14 mouse cellular contexts compared by ENCODE assay signal in the genomic region with DNA sequence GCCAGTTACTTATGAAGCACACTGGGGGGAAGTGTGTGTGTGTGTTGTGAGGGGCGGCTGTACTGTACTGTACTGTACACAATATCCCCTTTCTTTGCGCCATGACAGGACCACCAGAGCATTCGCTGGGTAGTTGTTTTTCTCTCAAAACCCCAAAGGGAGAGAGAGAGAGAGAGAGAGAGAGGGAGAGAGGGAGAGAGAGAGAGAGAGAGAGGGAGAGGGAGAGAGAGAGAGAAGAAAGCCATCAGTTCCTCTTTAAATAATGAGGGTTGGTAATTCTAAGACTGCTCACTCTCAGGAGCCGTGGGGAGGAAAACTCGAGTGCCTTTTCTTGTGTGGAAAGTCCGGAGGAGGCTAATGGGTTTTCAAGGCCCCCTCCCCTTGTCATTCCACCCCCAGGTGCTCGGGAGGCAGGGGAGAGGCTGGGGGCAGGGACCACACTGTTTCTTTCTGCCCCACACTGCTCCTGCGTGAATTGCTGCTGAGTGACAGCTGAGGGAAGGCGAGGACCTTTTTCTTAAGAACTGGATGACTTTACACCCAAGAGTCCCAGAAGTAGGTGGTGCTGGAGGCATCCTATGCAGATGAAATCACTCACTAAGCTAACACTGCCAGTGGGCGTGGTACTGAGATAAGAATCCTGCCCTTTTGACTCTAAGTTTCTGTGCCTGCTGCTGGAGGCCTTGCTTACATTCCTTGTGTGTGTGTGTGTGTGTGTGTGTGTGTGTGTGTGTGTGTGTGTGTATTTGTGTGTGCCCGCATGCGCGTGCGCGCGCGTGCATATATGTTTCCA. TPM values are rescaled to one million over a fixed set of nuclear protein-coding genes. Genes with fewer than 3 reads are reported as not detected.
DNase-seq lines count a peak whose midpoint lies in the region; ATAC-seq and TF ChIP-seq lines count a peak whose summit lies in the region.
"Had no signal": no experiment of that assay in that cellular context is flagged by ENCODE, and none has a peak within 500 bp of the region (broad histone marks: within the 10 kb centered on the region; RNA-seq: fewer than 3 reads in every experiment).

No protein-coding gene starts in this region.

- 66% methylated on average over 17 of the region's 17 CpGs for WGBS in hindbrain, embryonic 13.5 days
- 70% methylated on average over 17 of the region's 17 CpGs for WGBS in hindbrain, embryonic 10.5 days
- 39% methylated on average over 17 of the region's 17 CpGs for WGBS in intestine, embryonic 16.5 days
- WGBS in midbrain, postnatal 0 days, result 53% methylated on average over 17 of the region's 17 CpGs

- H3K4me2 ChIP-seq in hindbrain, embryonic 13.5 days, result peak overlapping the region; percentile 27
- H3K4me2 ChIP-seq in intestine, embryonic 16.5 days (ENCODE audit: low read depth, low read length), result peak overlapping the region; percentile 6; the same call in 1 of the 2 replicates
- peak overlapping the region; percentile 46 for H3K4me2 ChIP-seq in midbrain, postnatal 0 days (ENCODE audit: low read depth, low read length, poor library complexity, severe bottlenecking)
- H3K4me2 ChIP-seq: embryonic facial prominence, embryonic 12.5 days; limb, embryonic 15.5 days had no signal

- intact Hi-C loops in left cerebral cortex, postnatal 4 days (cut with DNase I), result no loop called here
- intact Hi-C loops in heart, postnatal 36 days (cut with DNase I), result no loop called here

- peaks cover 30% of the 10 kb centered on the region for H3K27me3 ChIP-seq in hindbrain, embryonic 13.5 days
- peaks cover 30% of the 10 kb centered on the region for H3K27me3 ChIP-seq in hindbrain, embryonic 10.5 days (ENCODE audit: insufficient read depth, poor library complexity, severe bottlenecking)
- peaks cover 17% of the 10 kb centered on the region; the same call in 1 of the 2 replicates for H3K27me3 ChIP-seq in intestine, embryonic 16.5 days (replicated peaks; ENCODE audit: control insufficient read depth, insufficient read depth, low read length)
- no peaks in the 10 kb centered on the region for H3K27me3 ChIP-seq in midbrain, postnatal 0 days (ENCODE audit: insufficient read depth, low read length)

- ATAC-seq in hindbrain, embryonic 13.5 days (ENCODE audit: low FRiP score), result no peak
- peak; percentile 94 for ATAC-seq in intestine, embryonic 16.5 days
- no peak for ATAC-seq in midbrain, postnatal 0 days (ENCODE audit: low FRiP score)
- ATAC-seq: CD4-positive, CD25-positive, alpha-beta regulatory T cell, adult 4 months had no signal

- DNase-seq in hindbrain, embryonic 10.5 days (ENCODE audit: low spot score), result no peak
- DNase-seq in ZHBTc4 (ENCODE audit: low read depth, low spot score) (peak; percentile 46), liver (no peak)
- no peak for DNase-seq in midbrain, postnatal 0 days (ENCODE audit: low spot score)
- no peak for DNase-seq in left cerebral cortex, postnatal 4 days
- DNase-seq in heart, postnatal 36 days, result no peak
- DNase-seq: cerebellum, adult 11 months; gastrocnemius, postnatal 14 days; retina, postnatal 1 day had no signal

- peaks cover 53% of the 10 kb centered on the region for H3K4me1 ChIP-seq in hindbrain, embryonic 13.5 days (replicated peaks)
- H3K4me1 ChIP-seq in hindbrain, embryonic 10.5 days (replicated peaks), result peaks cover 26% of the 10 kb centered on the region
- peaks cover 26% of the 10 kb centered on the region for H3K4me1 ChIP-seq in intestine, embryonic 16.5 days (ENCODE audit: control insufficient read depth, insufficient read depth, low read length)
- H3K4me1 ChIP-seq in midbrain, postnatal 0 days (ENCODE audit: insufficient read depth, low read length), result peaks cover 20% of the 10 kb centered on the region; the same call in 1 of the 2 replicates

- H3K27ac ChIP-seq in hindbrain, embryonic 13.5 days, result peak overlapping the region; percentile 27; the same call in 1 of the 2 replicates
- H3K27ac ChIP-seq in hindbrain, embryonic 10.5 days, result no peak overlapping the region
- no peak overlapping the region for H3K27ac ChIP-seq in intestine, embryonic 16.5 days (ENCODE audit: low read length)
- no peak overlapping the region for H3K27ac ChIP-seq in midbrain, postnatal 0 days (ENCODE audit: low read depth, low read length)
- H3K27ac ChIP-seq: embryonic facial prominence, embryonic 12.5 days; limb, embryonic 15.5 days had no signal

- H3K4me3 ChIP-seq in hindbrain, embryonic 13.5 days, result no peak overlapping the region
- no peak overlapping the region for H3K4me3 ChIP-seq in hindbrain, embryonic 10.5 days
- no peak overlapping the region for H3K4me3 ChIP-seq in intestine, embryonic 16.5 days (ENCODE audit: low read length)
- H3K4me3 ChIP-seq in midbrain, postnatal 0 days (ENCODE audit: low read depth, low read length), result peak overlapping the region; percentile 5; the same call in 1 of the 2 replicates
- H3K4me3 ChIP-seq: embryonic facial prominence, embryonic 12.5 days; limb, embryonic 15.5 days had no signal

- no peaks in the 10 kb centered on the region for H3K9me3 ChIP-seq in hindbrain, embryonic 13.5 days
- H3K9me3 ChIP-seq in hindbrain, embryonic 10.5 days, result no peaks in the 10 kb centered on the region
- no peaks in the 10 kb centered on the region for H3K9me3 ChIP-seq in intestine, embryonic 16.5 days (ENCODE audit: control insufficient read depth, low read length)
- H3K9me3 ChIP-seq in midbrain, postnatal 0 days (ENCODE audit: low read length), result no peaks in the 10 kb centered on the region
- H3K9me3 ChIP-seq: embryonic facial prominence, embryonic 12.5 days; limb, embryonic 15.5 days had no signal

- peak overlapping the region; percentile 49 for H3K9ac ChIP-seq in hindbrain, embryonic 13.5 days
- peak overlapping the region; percentile 21; the same call in 1 of the 2 replicates for H3K9ac ChIP-seq in intestine, embryonic 16.5 days (ENCODE audit: low read depth, low read length)
- peak overlapping the region; percentile 52; the same call in 1 of the 2 replicates for H3K9ac ChIP-seq in midbrain, postnatal 0 days (replicated peaks; ENCODE audit: low read length, poor library complexity, severe bottlenecking)
- H3K9ac ChIP-seq: embryonic facial prominence, embryonic 12.5 days; limb, embryonic 15.5 days had no signal

- H3K36me3 ChIP-seq in hindbrain, embryonic 13.5 days, result no peaks in the 10 kb centered on the region
- H3K36me3 ChIP-seq in hindbrain, embryonic 10.5 days, result no peaks in the 10 kb centered on the region
- H3K36me3 ChIP-seq in intestine, embryonic 16.5 days (ENCODE audit: control insufficient read depth, insufficient read depth, low read length), result no peaks in the 10 kb centered on the region
- no peaks in the 10 kb centered on the region for H3K36me3 ChIP-seq in midbrain, postnatal 0 days (ENCODE audit: insufficient read depth, low read length)
- H3K36me3 ChIP-seq: embryonic facial prominence, embryonic 12.5 days; limb, embryonic 15.5 days had no signal

- TF ChIP-seq CTCF in midbrain, postnatal 0 days (IDR thresholded peaks at IDR 0.05), result no peak

RNA-seq across cellular contexts. Expression of a gene that starts 6.5 kb away (rescaled TPM):
- polyA plus RNA-seq in hindbrain, embryonic 13.5 days (2015; fragmentation: Nextera tagmentation; extraction: Ambion mirVana), result 5.1 and 6.6 TPM in 2 replicates
- 1.2 TPM in 2 replicates for polyA plus RNA-seq in hindbrain, embryonic 10.5 days (2016; fragmentation: Nextera tagmentation; extraction: Ambion mirVana)
- polyA plus RNA-seq in intestine, embryonic 16.5 days (2015; fragmentation: Nextera tagmentation; extraction: Ambion mirVana), result 3.8 and 4.1 TPM in 2 replicates
- total RNA-seq in midbrain, postnatal 0 days (2014; rRNA removed), result 21.4 and 23.3 TPM in 2 replicates
- polyA plus RNA-seq in midbrain, postnatal 0 days (2015; fragmentation: Nextera tagmentation; extraction: Ambion mirVana), result 5.9 and 7.3 TPM in 2 replicates
- total RNA-seq in left cerebral cortex, postnatal 4 days (2021), result 10 to 100 TPM; 19.5 to 20.7 TPM
- 1 to 10 TPM; 1.9 to 2.3 TPM for total RNA-seq in heart, postnatal 36 days (2021)
- polyA plus RNA-seq: CD4-positive, CD25-positive, alpha-beta regulatory T cell, adult 4 months had no signal
